Mouse (Mus musculus): ENCODE measurements at regions not wholly inside any gene's neighbourhood (a gene's known extent, or its start where the extent isn't known, plus 50 kb on each side); places are given as distances from the start of the nearest gene placed in this dataset.

- Histone ChIP-seq H3K27me3 (ENCODE audit: control insufficient read depth, insufficient read depth, low read depth, low read length) (no peaks in the 10 kb centered on the region), H3K27ac (ENCODE audit: low read length) (no peak overlapping the region), H3K4me1 (replicated peaks; ENCODE audit: control insufficient read depth, insufficient read depth, low read length) (no peaks in the 10 kb centered on the region), H3K9ac (ENCODE audit: low read length) (no peak overlapping the region), H3K4me3 (ENCODE audit: low read length) (no peak overlapping the region), H3K9me3 (ENCODE audit: control insufficient read depth, low read length) (no peaks in the 10 kb centered on the region), H3K36me3 (ENCODE audit: control insufficient read depth, insufficient read depth, low read length) (no peaks in the 10 kb centered on the region), H3K4me2 (ENCODE audit: low read depth, low read length) (no peak overlapping the region)
- WGBS: 47% methylated on average over 7 of the region's 7 CpGs
- no peak for ATAC-seq (ENCODE audit: low read depth)
These were observed 189.4 kb downstream of the Slc30a10 start for GRCm38 (mm10) chr1:185644026-185644425.

- H3K27me3 ChIP-seq (ENCODE audit: control insufficient read depth, insufficient read depth, low read depth, low read length): no peaks in the 10 kb centered on the region
- no peak overlapping the region for H3K9ac ChIP-seq (ENCODE audit: low read length)
- WGBS: 53% methylated on average over 6 of the region's 6 CpGs
- H3K4me1 ChIP-seq (replicated peaks; ENCODE audit: control insufficient read depth, insufficient read depth, low read length): no peaks in the 10 kb centered on the region
- no peak overlapping the region for H3K4me3 ChIP-seq (ENCODE audit: low read length)
- ATAC-seq (ENCODE audit: low read depth): 0 out of 2 replicates have a peak, but pooled peaks have one; percentile 44
- H3K27ac ChIP-seq (ENCODE audit: low read length): 0 out of 2 replicates have a peak overlapping the region, but pooled peaks have one; percentile 12
- H3K9me3 ChIP-seq (ENCODE audit: control insufficient read depth, low read length): no peaks in the 10 kb centered on the region
- H3K36me3 ChIP-seq (ENCODE audit: control insufficient read depth, insufficient read depth, low read length): no peaks in the 10 kb centered on the region
- no peak overlapping the region for H3K4me2 ChIP-seq (ENCODE audit: low read depth, low read length)
These were observed 193.5 kb downstream of the Slc30a10 start for GRCm38 (mm10) chr1:185648128-185648527.

GRCm38 (mm10) chr1:185648926-185649325 is 194.3 kb downstream of the Slc30a10 start:
- Histone ChIP-seq H3K4me1 (replicated peaks; ENCODE audit: control insufficient read depth, insufficient read depth, low read length) (no peaks in the 10 kb centered on the region), H3K36me3 (ENCODE audit: control insufficient read depth, insufficient read depth, low read length) (no peaks in the 10 kb centered on the region), H3K4me2 (ENCODE audit: low read depth, low read length) (no peak overlapping the region), H3K9ac (ENCODE audit: low read length) (no peak overlapping the region), H3K27ac (ENCODE audit: low read length) (no peak overlapping the region; the same call in 1 of the 2 replicates), H3K27me3 (ENCODE audit: control insufficient read depth, insufficient read depth, low read depth, low read length) (no peaks in the 10 kb centered on the region), H3K9me3 (ENCODE audit: control insufficient read depth, low read length) (no peaks in the 10 kb centered on the region), H3K4me3 (ENCODE audit: low read length) (no peak overlapping the region)
- WGBS: 44% methylated on average over 4 of the region's 4 CpGs
- peak; percentile 52 for ATAC-seq (ENCODE audit: low read depth)

- Histone ChIP-seq H3K36me3 (ENCODE audit: control insufficient read depth, insufficient read depth, low read length) (no peaks in the 10 kb centered on the region), H3K27me3 (ENCODE audit: control insufficient read depth, insufficient read depth, low read depth, low read length) (no peaks in the 10 kb centered on the region), H3K4me1 (replicated peaks; ENCODE audit: control insufficient read depth, insufficient read depth, low read length) (no peaks in the 10 kb centered on the region), H3K4me3 (ENCODE audit: low read length) (no peak overlapping the region), H3K9ac (ENCODE audit: low read length) (no peak overlapping the region), H3K27ac (ENCODE audit: low read length) (no peak overlapping the region), H3K4me2 (ENCODE audit: low read depth, low read length) (no peak overlapping the region), H3K9me3 (ENCODE audit: control insufficient read depth, low read length) (no peaks in the 10 kb centered on the region)
- WGBS: 43% methylated on average over 2 of the region's 2 CpGs
- no peak for ATAC-seq (ENCODE audit: low read depth)
These were observed 196.3 kb downstream of the Slc30a10 start for GRCm38 (mm10) chr1:185650926-185651325.

- no peak overlapping the region for H3K4me3 ChIP-seq (ENCODE audit: low read length)
- no peak overlapping the region for H3K27ac ChIP-seq (ENCODE audit: low read length)
- no peak for ATAC-seq (ENCODE audit: low read depth)
- no peaks in the 10 kb centered on the region for H3K27me3 ChIP-seq (ENCODE audit: control insufficient read depth, insufficient read depth, low read depth, low read length)
- no peaks in the 10 kb centered on the region; the same call in 1 of the 2 replicates for H3K4me1 ChIP-seq (replicated peaks; ENCODE audit: control insufficient read depth, insufficient read depth, low read length)
- WGBS: 69% methylated on average over 7 of the region's 7 CpGs
- no peak overlapping the region for H3K9ac ChIP-seq (ENCODE audit: low read length)
- H3K36me3 ChIP-seq (ENCODE audit: control insufficient read depth, insufficient read depth, low read length): no peaks in the 10 kb centered on the region
- no peaks in the 10 kb centered on the region for H3K9me3 ChIP-seq (ENCODE audit: control insufficient read depth, low read length)
- no peak overlapping the region for H3K4me2 ChIP-seq (ENCODE audit: low read depth, low read length)
These were observed 200.4 kb downstream of the Slc30a10 start for GRCm38 (mm10) chr1:185655021-185655420.

- H3K4me3 ChIP-seq (ENCODE audit: low read length): no peak overlapping the region
- H3K27ac ChIP-seq (ENCODE audit: low read length): no peak overlapping the region
- WGBS: 80% methylated on average over 4 of the region's 4 CpGs
- ATAC-seq (ENCODE audit: low read depth): no peak
- H3K9ac ChIP-seq (ENCODE audit: low read length): no peak overlapping the region
- H3K4me2 ChIP-seq (ENCODE audit: low read depth, low read length): no peak overlapping the region
- no peaks in the 10 kb centered on the region; the same call in 1 of the 2 replicates for H3K4me1 ChIP-seq (replicated peaks; ENCODE audit: control insufficient read depth, insufficient read depth, low read length)
- H3K36me3 ChIP-seq (ENCODE audit: control insufficient read depth, insufficient read depth, low read length): no peaks in the 10 kb centered on the region
- H3K9me3 ChIP-seq (ENCODE audit: control insufficient read depth, low read length): no peaks in the 10 kb centered on the region
- no peaks in the 10 kb centered on the region for H3K27me3 ChIP-seq (ENCODE audit: control insufficient read depth, insufficient read depth, low read depth, low read length)
These were observed 200.8 kb downstream of the Slc30a10 start for GRCm38 (mm10) chr1:185655461-185655860.

- no peak overlapping the region for H3K4me2 ChIP-seq (ENCODE audit: low read depth, low read length)
- WGBS: 92% methylated on average over 8 of the region's 8 CpGs
- no peaks in the 10 kb centered on the region; the same call in 1 of the 2 replicates for H3K4me1 ChIP-seq (replicated peaks; ENCODE audit: control insufficient read depth, insufficient read depth, low read length)
- ATAC-seq (ENCODE audit: low read depth): no peak
- no peak overlapping the region for H3K27ac ChIP-seq (ENCODE audit: low read length)
- no peaks in the 10 kb centered on the region for H3K36me3 ChIP-seq (ENCODE audit: control insufficient read depth, insufficient read depth, low read length)
- no peaks in the 10 kb centered on the region for H3K9me3 ChIP-seq (ENCODE audit: control insufficient read depth, low read length)
- H3K9ac ChIP-seq (ENCODE audit: low read length): no peak overlapping the region
- no peaks in the 10 kb centered on the region for H3K27me3 ChIP-seq (ENCODE audit: control insufficient read depth, insufficient read depth, low read depth, low read length)
- H3K4me3 ChIP-seq (ENCODE audit: low read length): no peak overlapping the region
These were observed 202.6 kb downstream of the Slc30a10 start for GRCm38 (mm10) chr1:185657286-185657685.

- no peak for ATAC-seq (ENCODE audit: low read depth)
- 67% methylated on average over 5 of the region's 5 CpGs for WGBS
These were observed 204.8 kb downstream of the Slc30a10 start for GRCm38 (mm10) chr1:185659476-185659875.

GRCm38 (mm10) chr1:185662336-185662735 is 207.7 kb downstream of the Slc30a10 start:
- Histone ChIP-seq H3K4me2 (ENCODE audit: low read depth, low read length) (no peak overlapping the region), H3K4me1 (replicated peaks; ENCODE audit: control insufficient read depth, insufficient read depth, low read length) (no peaks in the 10 kb centered on the region; the same call in 1 of the 2 replicates), H3K36me3 (ENCODE audit: control insufficient read depth, insufficient read depth, low read length) (no peaks in the 10 kb centered on the region), H3K9me3 (ENCODE audit: control insufficient read depth, low read length) (no peaks in the 10 kb centered on the region), H3K27ac (ENCODE audit: low read length) (no peak overlapping the region), H3K4me3 (ENCODE audit: low read length) (no peak overlapping the region), H3K9ac (ENCODE audit: low read length) (no peak overlapping the region), H3K27me3 (ENCODE audit: control insufficient read depth, insufficient read depth, low read depth, low read length) (no peaks in the 10 kb centered on the region)
- ATAC-seq (ENCODE audit: low read depth): no peak
- WGBS: 67% methylated on average over 3 of the region's 3 CpGs

More at GRCm38 (mm10) chr1:185659476-185659875, 204.8 kb downstream of the Slc30a10 start:
- no peak overlapping the region for H3K4me3 ChIP-seq (ENCODE audit: low read length)
- H3K27ac ChIP-seq (ENCODE audit: low read length): no peak overlapping the region
- H3K27me3 ChIP-seq (ENCODE audit: control insufficient read depth, insufficient read depth, low read depth, low read length): no peaks in the 10 kb centered on the region
- H3K9ac ChIP-seq (ENCODE audit: low read length): no peak overlapping the region
- no peaks in the 10 kb centered on the region for H3K36me3 ChIP-seq (ENCODE audit: control insufficient read depth, insufficient read depth, low read length)
- no peak overlapping the region for H3K4me2 ChIP-seq (ENCODE audit: low read depth, low read length)
- H3K4me1 ChIP-seq (replicated peaks; ENCODE audit: control insufficient read depth, insufficient read depth, low read length): no peaks in the 10 kb centered on the region; the same call in 1 of the 2 replicates
- no peaks in the 10 kb centered on the region for H3K9me3 ChIP-seq (ENCODE audit: control insufficient read depth, low read length)
